Mouse (Mus musculus): ENCODE measurements around the gene Gm867.

The Gm867 gene

GRCm38 (mm10) chr10:75935680-75936541 is 4.6 kb downstream of the Gm867 start, which contains the start of gene Mmp11:
TSS of gene Mmp11 (minus strand) at chr10:75936496.
- DNase-seq = peak; percentile 89

- DNase-seq = no peak
These were observed 5.5 kb downstream of the Gm867 start for GRCm38 (mm10) chr10:75934991-75935390.

- no peak for DNase-seq
These were observed 7.6 kb downstream of the Gm867 start, which contains the start of gene Chchd10 for GRCm38 (mm10) chr10:75932891-75933290. TSS of gene Chchd10 (plus strand) at chr10:75933130.

GRCm38 (mm10) chr10:75932081-75932678 is 8.3 kb downstream of the Gm867 start:
- peak; percentile 67 for DNase-seq

GRCm38 (mm10) chr10:75931311-75931710 is 9.2 kb downstream of the Gm867 start:
- no peak for DNase-seq

GRCm38 (mm10) chr10:75930304-75930703 is 10.2 kb downstream of the Gm867 start:
- peak; percentile 29 for DNase-seq

GRCm38 (mm10) chr10:75926396-75926795 is 14.1 kb downstream of the Gm867 start:
- no peak for DNase-seq

- no peak for DNase-seq
These were observed 16.1 kb downstream of the Gm867 start for GRCm38 (mm10) chr10:75924324-75924723.

GRCm38 (mm10) chr10:75921726-75922560 is 18.5 kb downstream of the Gm867 start:
- DNase-seq = no peak

GRCm38 (mm10) chr10:75921026-75921725 is 19.3 kb downstream of the Gm867 start, which contains the start of gene Smarcb1:
TSS of gene Smarcb1 (minus strand) at chr10:75921617.
- DNase-seq = peak; percentile 97

- no peak for DNase-seq
These were observed 21.4 kb downstream of the Gm867 start for GRCm38 (mm10) chr10:75919026-75919425.

GRCm38 (mm10) chr10:75916840-75917239 is 23.6 kb downstream of the Gm867 start:
- no peak for DNase-seq

GRCm38 (mm10) chr10:75915557-75915956 is 24.9 kb downstream of the Gm867 start:
- no peak for DNase-seq

GRCm38 (mm10) chr10:75913013-75913589 is 27.4 kb downstream of the Gm867 start:
- DNase-seq = no peak

GRCm38 (mm10) chr10:75910698-75911097 is 29.8 kb downstream of the Gm867 start:
- DNase-seq = no peak

GRCm38 (mm10) chr10:75906882-75907281 is 33.6 kb downstream of the Gm867 start:
- no peak for DNase-seq

GRCm38 (mm10) chr10:75904391-75904790 is 36.1 kb downstream of the Gm867 start:
- DNase-seq = no peak

GRCm38 (mm10) chr10:75898846-75899245 is 41.6 kb downstream of the Gm867 start:
- DNase-seq = peak; percentile 42

- DNase-seq = no peak
These were observed 42.4 kb downstream of the Gm867 start for GRCm38 (mm10) chr10:75898039-75898564.

GRCm38 (mm10) chr10:75897373-75897772 is 43.1 kb downstream of the Gm867 start:
- peak; percentile 85 for DNase-seq

GRCm38 (mm10) chr10:75896208-75896607 is 44.3 kb downstream of the Gm867 start:
- no peak for DNase-seq

- no peak for DNase-seq
These were observed 44.7 kb downstream of the Gm867 start for GRCm38 (mm10) chr10:75895730-75896129.
